Mouse (Mus musculus) activated CD4-positive, CD25-positive, alpha-beta regulatory T cell, adult 4 months (primary cell): ENCODE data around the gene Shisa8. TPM values are rescaled to one million over a fixed set of nuclear protein-coding genes. Genes with fewer than 3 reads are reported as not detected.
A peak's percentile ranks its signal among the peaks of the same experiment; 100 is the strongest.

Experiments used
- ATAC-seq: one replicate; pipeline ENCODE4 v1.8.0; 2017
- polyA plus RNA-seq, 2 experiments: library from polyadenylated mRNA; unstranded; fragments of 100-300 nt; shearing (Covaris generic); gene quantifications; one replicate each; pipeline ENCODE4 v1.2.1; 2017

The Shisa8 gene
- polyA plus RNA-seq, 2 experiments from 2014 or later, result not detected

DNA sequence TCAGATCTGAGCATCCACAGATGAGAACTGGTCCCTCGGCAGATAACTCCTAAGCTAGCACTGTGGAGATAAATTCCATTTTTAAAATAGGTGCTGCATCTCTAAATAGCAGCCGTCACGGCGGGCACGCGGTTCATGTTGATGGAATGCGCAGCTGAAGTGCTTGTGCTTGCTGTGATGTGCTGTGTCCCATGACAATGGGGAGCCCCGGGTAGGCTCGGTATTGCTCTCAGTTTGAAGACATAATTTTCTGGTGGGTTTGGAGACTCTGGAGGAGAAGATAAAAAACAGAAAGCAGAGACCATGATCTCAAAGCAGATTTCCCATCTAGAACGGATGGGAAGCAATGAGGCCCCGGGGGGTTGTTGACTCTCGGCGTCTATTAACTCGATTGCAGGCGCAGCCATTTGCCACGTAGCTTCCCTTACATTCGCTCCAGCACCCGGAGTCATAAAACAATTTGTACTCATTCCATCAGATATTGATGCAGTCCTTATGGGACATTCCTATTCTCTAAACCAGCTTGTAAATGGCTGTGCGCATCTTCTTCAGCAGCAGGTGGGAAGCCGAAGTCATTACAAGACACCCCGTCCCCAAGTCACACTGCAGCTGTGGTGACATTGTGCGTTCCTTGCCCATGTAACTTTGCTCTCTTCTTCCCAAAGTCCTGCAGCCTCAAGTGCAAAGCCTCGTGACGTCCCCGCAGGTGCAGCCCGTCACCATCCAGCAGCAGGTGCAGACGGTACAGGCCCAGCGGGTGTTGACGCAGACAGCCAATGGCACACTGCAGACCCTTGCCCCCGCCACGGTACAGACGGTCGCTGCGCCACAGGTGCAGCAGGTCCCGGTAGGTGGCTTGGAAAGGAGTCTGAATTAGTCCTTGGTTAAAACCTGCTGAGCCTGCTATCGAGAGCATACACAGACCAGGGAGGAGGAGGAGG lies 41.9 kb downstream of the Shisa8 start:
- ATAC-seq, result no peak

DNA sequence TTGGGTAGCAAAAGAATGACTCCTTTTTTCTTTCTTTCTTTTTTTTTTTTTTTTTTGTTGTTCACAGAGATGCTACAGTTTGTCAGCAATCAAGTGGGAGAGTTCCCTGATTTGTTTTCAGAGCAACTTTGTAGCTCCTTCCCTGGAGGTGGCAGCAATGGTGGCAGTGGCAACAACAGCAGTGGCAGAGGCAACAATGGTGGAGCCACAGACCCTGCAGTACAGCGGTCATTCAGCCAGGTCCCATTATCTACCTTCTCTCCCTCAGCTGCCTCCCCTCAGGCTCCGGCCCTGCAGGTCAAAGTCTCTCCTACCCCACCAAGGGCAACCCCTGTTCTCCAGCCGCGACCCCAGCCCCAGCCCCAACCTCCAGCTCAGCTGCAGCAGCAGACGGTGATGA lies 42.9 kb downstream of the Shisa8 start:
- no peak for ATAC-seq

DNA sequence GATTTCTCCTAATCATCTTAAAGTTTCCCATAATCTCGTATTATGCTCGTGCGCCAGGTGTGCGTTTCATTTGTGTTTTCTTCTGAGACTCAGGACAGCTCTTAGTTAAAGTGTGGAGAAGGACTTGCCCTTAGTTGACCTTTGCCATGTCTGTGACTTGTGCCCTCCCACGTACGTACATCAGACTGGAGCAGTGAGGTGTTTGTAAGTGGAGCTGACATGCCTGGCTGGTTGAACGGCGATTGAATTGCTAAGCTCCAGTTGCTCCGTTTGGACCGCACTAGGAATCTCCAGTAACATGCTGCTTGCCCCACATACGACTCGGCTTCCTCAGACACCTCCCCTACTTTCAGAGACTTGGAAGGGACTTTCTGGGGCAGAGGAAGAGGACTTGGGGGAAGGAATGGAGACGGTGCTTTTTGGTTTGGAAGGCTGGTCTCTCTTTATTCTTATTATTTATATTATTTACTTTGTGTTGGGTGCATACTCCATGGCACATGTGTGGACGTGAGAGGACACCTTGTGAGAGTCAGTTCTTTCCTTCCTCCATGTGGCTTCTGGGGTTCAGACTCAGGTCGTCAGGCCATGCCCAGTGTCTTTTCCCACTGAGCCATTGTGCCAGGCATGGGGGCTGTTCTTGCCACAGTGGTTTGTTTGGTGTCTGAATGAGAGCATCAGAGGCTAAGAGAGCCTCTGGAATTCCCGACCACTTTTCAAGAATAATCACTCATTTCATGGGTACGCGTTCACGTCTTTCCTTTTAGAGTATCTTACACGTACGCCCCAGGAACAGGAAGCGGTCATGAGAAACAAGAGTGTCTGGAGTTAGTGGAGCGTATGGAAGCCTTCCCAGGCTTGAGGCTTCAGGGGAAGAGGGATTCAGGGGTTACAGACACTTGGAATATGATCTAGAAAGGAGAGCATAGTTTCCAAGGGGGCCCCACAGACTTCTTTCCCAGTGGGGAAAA lies 45.1 kb downstream of the Shisa8 start:
- ATAC-seq, result no peak

DNA sequence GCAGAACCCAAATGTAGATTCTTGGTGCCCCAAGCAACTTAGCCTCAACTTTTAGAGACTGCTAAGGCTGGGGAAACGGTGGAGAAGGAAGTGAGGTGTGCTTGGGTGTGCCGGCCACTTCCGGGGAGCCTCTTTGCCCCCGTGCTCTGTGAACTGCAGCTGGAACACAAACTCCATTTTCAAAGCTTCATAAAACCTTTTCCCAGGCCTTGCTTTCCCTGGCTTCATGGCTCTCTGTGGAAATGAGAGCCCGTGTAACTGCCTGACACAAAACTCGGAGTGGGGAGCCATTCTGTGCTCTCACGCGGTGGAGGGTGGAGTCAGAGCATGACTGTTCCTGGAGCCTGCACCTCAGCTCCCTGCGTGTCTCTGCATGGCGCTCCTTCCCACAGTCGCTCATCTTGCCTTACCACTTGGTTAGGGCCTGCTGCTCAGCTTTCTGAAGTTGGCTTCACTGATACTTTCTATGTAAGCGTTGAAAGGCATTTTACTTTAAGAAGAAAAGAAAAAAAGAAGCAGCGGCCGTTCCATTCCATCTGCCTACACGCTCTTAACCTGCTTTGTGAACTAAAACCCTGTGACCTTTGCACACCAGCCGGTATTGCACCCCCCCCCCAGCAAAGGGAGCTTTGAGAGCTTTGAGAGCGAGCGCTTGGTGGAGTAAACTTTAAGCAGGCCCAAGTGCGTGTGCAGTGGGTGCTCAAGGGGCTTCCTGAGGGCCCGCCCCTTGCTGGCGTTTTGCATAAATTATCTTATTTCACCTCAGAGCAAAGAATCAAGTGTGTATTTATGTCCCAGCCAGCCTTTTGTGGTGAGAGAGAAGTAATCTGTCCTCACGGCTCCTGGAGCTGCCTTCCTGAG lies 46.1 kb downstream of the Shisa8 start:
- peak; percentile 68 for ATAC-seq

DNA sequence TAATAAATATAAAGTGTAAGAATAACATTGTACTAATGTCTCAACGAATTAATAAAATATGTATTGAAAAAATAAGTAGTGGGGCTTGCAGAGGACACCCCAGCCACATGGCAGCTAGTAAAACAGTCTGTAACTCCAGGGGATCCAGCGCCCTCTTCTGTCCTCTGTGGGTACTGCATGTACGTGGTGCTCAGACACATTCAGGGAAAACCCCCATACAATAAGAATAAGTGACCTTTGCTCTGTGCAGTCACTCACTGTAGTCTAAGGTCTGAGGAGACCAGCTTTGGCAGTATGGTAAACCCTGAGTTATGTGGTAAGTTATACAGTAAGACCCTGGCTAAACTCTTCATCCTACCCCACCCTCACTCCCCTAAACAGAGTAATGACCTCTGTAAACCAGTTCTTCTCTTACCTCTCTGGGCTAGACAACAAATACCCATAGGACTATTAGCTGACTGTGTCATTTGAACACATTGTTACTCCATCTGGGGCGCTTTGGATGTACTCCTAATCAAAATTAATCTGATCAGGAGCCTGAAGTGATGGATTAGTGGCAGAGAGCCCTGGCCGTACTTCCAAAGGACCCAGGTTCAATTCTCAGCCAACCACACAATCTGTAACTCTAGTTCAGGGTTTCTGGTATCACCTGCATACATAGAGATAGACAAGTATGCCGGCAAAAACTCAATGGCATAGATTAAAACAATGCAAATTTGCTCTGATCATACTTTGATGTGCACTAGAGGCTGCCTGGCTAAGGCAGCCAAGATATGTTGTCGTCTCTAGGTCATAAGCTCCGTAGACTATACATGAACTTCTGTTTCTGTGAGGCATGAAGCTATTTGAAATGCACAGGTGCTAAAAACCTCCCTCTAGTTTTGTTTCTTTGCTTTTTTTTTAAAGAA lies 47.0 kb downstream of the Shisa8 start:
- ATAC-seq, result peak; percentile 27

DNA sequence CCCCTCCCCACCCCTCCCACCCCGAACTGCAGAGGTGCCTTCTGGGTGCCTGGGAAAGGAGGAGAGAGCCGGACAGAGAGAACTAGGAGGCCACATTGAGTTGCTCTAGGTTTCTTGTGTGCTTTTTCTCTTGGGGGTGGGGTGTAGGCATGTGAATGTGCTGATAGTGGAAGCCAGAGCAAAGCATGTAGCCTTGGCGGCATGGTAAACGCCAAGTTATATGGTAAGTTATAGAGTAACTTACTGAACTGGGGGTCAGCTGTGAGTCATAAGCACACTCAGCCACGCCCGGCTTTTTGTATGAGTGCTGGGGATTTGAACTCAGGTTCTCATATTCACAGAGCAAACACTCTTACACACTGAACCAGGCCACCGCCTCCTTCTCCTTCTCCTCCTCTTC lies 48.1 kb downstream of the Shisa8 start:
- no peak for ATAC-seq

DNA sequence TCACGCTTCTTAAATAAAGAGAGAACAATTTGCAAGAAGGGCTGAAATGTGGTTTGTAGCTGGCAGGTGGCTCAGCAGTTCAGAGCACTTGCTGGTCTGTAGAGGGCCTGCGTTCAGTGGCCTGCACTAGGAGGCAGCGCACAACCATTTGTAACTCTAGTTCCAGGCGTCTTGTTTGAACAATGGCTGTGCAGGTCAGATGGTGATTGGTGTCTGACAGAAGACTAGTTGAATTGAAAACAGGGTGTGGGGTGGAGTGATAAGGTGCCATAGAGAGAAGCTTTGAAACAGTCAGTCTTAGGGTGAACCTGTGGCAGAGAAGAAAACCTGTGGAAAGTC lies 48.6 kb downstream of the Shisa8 start:
- ATAC-seq, result no peak

DNA sequence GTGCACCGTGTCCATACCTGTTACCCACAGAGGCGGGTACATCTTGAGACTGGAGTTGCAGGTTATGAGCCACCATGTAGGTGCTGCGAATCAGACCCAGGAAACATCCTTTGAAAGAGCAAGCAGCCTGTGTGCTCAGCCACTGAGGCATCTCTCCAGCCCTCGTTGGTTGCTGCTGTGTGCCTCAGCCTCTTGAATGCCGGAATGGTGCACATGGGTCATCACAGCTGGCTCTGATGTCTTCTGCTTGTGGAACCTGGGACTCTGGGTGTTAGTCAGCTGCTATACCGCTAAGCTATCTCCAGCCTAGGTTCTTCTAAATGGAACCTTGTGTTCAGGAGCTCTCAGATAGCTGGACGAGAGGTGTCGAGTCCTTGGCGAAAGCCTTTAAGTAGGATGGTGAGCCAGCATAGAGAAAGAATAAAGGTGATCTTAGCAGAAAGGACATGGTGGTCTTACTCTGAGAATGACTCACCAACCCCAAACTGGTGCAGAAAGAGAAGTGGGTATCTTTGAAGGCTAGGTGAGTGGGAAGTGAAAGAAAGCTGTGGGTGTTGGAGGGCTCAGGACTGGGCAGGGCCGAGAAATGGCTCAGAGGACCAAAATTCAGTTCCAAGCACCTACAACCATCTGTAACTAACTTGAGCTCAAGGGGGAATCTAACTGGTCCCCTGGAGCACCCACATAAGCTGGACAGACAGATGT lies 49.1 kb downstream of the Shisa8 start:
- no peak for ATAC-seq

DNA sequence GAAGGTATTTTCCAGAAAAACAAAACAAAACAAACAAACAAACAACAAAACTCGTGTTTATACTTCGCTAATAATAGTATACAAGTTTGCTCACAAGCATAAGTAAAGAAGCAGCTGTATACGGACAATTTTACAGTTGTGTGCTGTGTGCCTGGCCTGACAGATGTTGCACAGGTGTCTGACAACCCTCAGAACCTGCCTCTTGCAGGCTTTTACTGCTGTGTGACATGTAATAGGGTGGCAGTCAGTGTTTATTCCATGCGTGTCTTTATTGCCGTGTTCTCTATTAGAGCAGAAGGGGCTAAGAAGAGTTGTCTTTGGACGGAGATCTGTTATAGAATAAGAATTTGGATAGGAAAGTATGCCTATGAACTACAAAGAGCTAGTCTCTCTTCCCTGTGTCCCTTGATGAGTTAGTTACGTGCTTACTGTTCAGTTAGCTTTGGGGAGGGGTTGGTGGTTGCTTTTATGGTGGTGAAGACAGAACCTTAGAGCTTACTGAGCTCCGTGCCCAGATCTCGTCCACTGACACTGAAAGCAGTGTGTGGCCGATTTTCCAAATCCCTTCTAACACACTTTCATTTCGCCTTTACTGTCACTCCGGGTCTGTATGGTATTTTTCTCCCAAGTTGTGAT lies 50.5 kb downstream of the Shisa8 start:
- no peak for ATAC-seq

DNA sequence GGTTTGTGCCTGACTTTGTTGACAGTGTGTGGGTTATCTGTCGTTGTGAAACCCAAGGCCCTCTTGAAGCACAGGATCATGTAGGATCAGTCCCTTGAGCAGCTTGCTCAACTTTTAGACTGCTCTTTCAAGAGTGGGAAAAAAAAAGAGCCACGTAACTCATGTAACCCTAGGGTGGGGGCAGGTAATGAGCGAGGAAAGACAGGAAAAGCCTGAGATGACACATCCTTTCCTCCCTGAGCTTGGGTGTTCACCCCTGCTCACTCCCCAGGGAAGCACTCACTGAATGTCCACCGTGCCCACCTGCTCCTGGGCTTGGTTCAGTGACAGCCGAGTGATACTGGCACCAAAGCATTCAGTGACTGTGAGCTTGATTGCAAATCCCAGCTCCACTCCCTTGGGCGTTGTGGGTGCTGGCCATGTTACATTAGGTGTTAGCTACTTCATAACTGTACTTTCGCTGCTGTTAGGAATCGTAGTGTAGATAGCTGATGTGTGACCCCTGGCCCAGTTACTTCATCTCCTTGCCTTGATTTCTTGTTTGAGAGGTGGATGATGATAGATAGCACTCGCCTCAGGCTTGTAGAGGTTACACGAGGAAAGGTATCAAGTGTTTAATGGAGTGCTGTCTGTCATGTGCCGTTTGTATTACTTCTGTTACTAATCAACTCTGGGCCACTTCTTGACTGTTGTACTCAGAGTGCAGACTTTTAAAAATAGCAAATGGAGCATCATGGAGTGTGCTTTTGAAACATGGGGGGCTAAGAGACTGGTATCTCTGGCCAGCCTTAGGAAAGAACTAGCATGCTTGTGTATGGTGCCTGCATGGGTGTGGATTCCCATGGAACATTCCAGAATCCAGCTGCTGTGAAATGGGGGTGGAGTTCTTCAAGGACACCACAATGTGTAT lies 51.6 kb downstream of the Shisa8 start:
- ATAC-seq, result no peak

DNA sequence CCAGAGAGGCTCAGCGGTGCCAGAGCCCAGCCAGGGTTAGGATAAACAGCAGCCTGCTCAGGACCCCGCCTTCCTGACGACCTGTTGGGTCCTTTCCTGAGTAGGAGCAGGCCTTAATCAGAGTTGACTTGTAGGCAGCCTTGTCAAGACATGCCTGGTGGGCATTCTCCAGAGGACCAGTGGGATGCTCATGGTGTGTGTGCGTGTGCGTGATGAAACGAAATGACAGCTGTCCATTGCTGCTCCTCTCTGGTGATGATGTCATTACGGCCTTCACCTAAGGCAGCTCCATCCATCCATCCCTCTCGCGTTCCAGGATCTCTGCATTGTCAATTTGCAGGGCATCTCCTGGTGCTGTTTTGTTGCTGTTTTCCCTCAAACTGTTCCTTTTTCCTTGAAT lies 53.1 kb downstream of the Shisa8 start:
- no peak for ATAC-seq

DNA sequence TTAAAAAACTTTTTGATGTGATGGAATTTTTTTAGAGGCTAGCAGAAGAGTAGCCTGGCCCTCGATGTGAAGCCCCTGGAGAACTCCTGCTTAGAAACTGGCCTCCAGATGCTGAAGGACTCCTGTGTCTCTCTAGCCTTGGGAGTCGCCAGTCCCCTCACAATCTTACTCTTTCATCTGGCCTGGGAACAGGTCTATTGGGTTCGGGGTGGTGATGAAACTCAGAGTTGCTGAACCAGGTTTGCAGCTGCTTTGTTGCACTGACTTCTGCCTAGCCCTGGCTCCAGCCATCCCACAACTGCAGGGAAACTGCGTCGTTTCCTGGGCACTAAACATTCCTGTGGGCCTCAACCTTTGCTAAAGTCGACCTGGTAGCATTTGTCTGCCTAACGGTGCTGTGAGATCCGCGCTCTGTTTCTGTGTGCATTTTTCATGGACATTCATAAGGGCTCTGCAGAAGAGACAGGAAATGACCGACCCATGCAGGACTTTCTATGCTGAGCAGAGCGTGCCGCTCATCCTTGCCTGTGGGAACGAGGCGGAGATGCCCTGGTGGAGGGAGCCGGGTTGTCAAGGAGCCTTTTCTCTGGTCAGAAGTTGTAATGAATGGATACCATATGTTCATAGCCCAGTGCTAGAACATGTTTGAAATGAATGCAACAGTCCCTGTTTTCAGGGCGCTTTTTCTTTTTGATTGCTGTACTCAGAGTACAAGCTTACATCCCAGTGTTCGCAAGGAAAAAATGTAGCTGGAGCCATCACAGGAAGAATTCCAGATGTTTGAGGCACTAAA lies 54.2 kb downstream of the Shisa8 start:
- ATAC-seq, result no peak

DNA sequence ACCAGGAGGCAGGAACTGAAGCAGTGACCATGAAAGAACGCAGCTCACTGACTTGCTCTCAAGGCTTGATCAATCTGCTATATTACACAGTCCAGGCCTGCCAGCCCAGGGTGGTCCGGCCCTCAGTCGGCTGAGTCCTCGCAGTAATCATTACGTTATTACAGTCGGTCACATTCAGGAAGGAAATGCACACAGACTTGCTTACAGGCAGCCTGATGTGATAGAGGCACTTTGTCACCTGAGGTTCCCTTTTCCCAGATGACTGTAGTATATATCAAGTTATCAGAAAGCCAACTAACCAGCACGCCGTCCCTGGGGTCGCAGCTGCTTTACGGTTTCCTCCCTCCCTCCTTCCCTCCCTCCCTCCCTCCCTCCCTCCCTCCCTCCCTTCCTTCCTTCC lies 55.7 kb downstream of the Shisa8 start:
- ATAC-seq, result no peak

DNA sequence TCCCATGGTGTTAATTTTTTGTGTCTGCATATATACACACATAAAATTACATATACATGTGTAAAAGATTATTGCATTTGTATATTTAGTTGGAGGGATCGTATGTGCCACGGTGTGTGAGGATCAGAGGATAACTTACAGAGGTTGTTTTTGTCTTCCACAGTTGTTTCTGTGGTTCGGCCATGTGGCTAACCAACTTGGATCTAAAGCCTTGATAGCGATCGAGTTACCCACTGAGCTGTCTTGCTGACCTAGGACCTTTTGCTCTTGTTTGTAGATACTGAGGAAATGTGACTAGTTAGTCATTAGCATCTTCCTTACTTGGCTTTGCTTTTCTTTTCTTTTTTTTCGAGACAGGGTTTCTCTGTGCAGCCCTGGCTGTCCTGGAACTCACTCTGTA lies 56.3 kb downstream of the Shisa8 start:
- no peak for ATAC-seq
